Mouse (Mus musculus) spleen, adult 2 months (tissue): ENCODE data around the gene Car11. TPM values are rescaled to one million over a fixed set of nuclear protein-coding genes. Genes with fewer than 3 reads are reported as not detected.

Source experiments
- DNase-seq, 2 experiments: peaks; one replicate each; pipeline versions ENCODE4 v3.0.0 to v3.0.0-alpha.2; 2012 to 2021; ENCODE audit warnings: low spot score in 2 of 2, low read depth in 1 of 2
- H3K27ac ChIP-seq: fragments of 200-500 bp; 2 replicates; pipeline ENCODE4 v1.5.1; 2012; ENCODE audit warnings: low read length, inconsistent platforms; ENCODE audit not compliant: insufficient read depth
- H3K27me3 ChIP-seq: fragments of 200-500 bp; 2 replicates; pipeline ENCODE4 v1.6.1; 2012; ENCODE audit warnings: mild to moderate bottlenecking, moderate library complexity, low read length, inconsistent platforms; ENCODE audit not compliant: control insufficient read depth, insufficient read depth
- H3K36me3 ChIP-seq: fragments of 200-500 bp; 2 replicates; pipeline ENCODE4 v1.6.1; 2012; ENCODE audit warnings: mild to moderate bottlenecking, low read length, inconsistent platforms; ENCODE audit not compliant: control insufficient read depth, insufficient read depth
- H3K4me1 ChIP-seq: fragments of 200-500 bp; 2 replicates; pipeline ENCODE4 v1.6.1; 2011; ENCODE audit warnings: inconsistent platforms; ENCODE audit not compliant: control insufficient read depth, insufficient read depth, insufficient read length
- H3K4me3 ChIP-seq: fragments of 200-500 bp; 2 replicates; pipeline ENCODE4 v1.5.1; 2011; ENCODE audit warnings: mild to moderate bottlenecking, inconsistent platforms; ENCODE audit not compliant: insufficient read depth, insufficient read length; ENCODE audit errors: extremely low read depth
- CTCF ChIP-seq: fragments of 200-500 bp; IDR thresholded peaks from 2 replicates; pipeline ENCODE4 v1.5.1; 2011; ENCODE audit warnings: mild to moderate bottlenecking, inconsistent platforms; ENCODE audit not compliant: insufficient read depth, insufficient read length, insufficient replicate concordance; ENCODE audit errors: extremely low read depth
- POLR2A ChIP-seq: fragments of 200-500 bp; IDR thresholded peaks from 2 replicates; pipeline ENCODE4 v1.6.1; 2011; ENCODE audit warnings: low read depth, low read length, inconsistent platforms
- WGBS: fragments of 180-500 bp; shearing (Covaris S2); methylation state at CpG from one replicate; pipeline ENCODE4 v1.1.7; 2018; 5-methylcytosine and 5-hydroxymethylcytosine counted together
- polyA plus RNA-seq: library from polyadenylated mRNA; depleted of rRNA; stranded (reverse); fragments of >200 nt; gene quantifications from 2 replicates; pipeline ENCODE4 v1.2.3, GENCODE M21; 2012

The Car11 gene
- polyA plus RNA-seq, 1 experiment, result 2.4 TPM

- no peak for TF ChIP-seq POLR2A
- TF ChIP-seq CTCF, result no peak
- under 1% methylated on average over 21 of the region's 21 CpGs for WGBS
- H3K27me3 ChIP-seq, result 0 out of 2 replicates have a peak, but pooled peaks cover under 1% of the 10 kb centered on the region
- peaks cover 25% of the 10 kb centered on the region for H3K4me1 ChIP-seq
- H3K27ac ChIP-seq, result peak overlapping the region; percentile 84
- peak overlapping the region; percentile 71 for H3K4me3 ChIP-seq
- H3K36me3 ChIP-seq, result peaks cover 3% of the 10 kb centered on the region
- DNase-seq, result no peak
Measured at GRCm38 (mm10) chr7:45705443-45705864, 5.8 kb downstream of the Car11 start.

- Histone ChIP-seq H3K27ac (peak overlapping the region; percentile 84), H3K36me3 (peaks cover 6% of the 10 kb centered on the region), H3K4me3 (peak overlapping the region; percentile 71), H3K27me3 (no peaks in the 10 kb centered on the region), H3K4me1 (peaks cover 23% of the 10 kb centered on the region)
- under 1% methylated on average over 7 of the region's 7 CpGs for WGBS
- DNase-seq, result no peak
- TF ChIP-seq POLR2A (no peak), CTCF (no peak)
Measured at GRCm38 (mm10) chr7:45705873-45706281, 6.2 kb downstream of the Car11 start.

GRCm38 (mm10) chr7:45706721-45707241 lies 7.1 kb downstream of the Car11 start:
- DNase-seq, result peak; percentile 63 to 89
- TF ChIP-seq POLR2A (peak; percentile 44), CTCF (no peak)
- H3K27ac ChIP-seq, result peak overlapping the region; percentile 84
- H3K36me3 ChIP-seq, result peaks cover 13% of the 10 kb centered on the region
- peaks cover 23% of the 10 kb centered on the region for H3K4me1 ChIP-seq
- H3K27me3 ChIP-seq, result no peaks in the 10 kb centered on the region
- WGBS, result under 1% methylated on average over 31 of the region's 45 CpGs
- H3K4me3 ChIP-seq, result peak overlapping the region; percentile 71

- Histone ChIP-seq H3K36me3 (peaks cover 19% of the 10 kb centered on the region), H3K27ac (peak overlapping the region; percentile 84), H3K4me3 (peak overlapping the region; percentile 56), H3K27me3 (no peaks in the 10 kb centered on the region), H3K4me1 (peaks cover 23% of the 10 kb centered on the region)
- WGBS, result 0% methylated on average over 27 of the region's 27 CpGs
- TF ChIP-seq POLR2A (peak; percentile 20; the same call in 1 of the 2 replicates), CTCF (no peak)
- peak; percentile 90 to 93 for DNase-seq
Measured at GRCm38 (mm10) chr7:45707375-45707967, 7.8 kb downstream of the Car11 start.

GRCm38 (mm10) chr7:45708221-45708761 lies 8.6 kb downstream of the Car11 start:
- no peak for DNase-seq
- H3K36me3 ChIP-seq, result peaks cover 27% of the 10 kb centered on the region
- peak overlapping the region; percentile 32 for H3K4me3 ChIP-seq
- H3K27me3 ChIP-seq, result no peaks in the 10 kb centered on the region
- H3K27ac ChIP-seq, result peak overlapping the region; percentile 82
- H3K4me1 ChIP-seq, result peaks cover 23% of the 10 kb centered on the region
- WGBS, result 25% methylated on average over 13 of the region's 13 CpGs
- TF ChIP-seq POLR2A, result no peak
- no peak for TF ChIP-seq CTCF

GRCm38 (mm10) chr7:45709036-45709435 lies 9.4 kb downstream of the Car11 start:
- Histone ChIP-seq H3K27ac (no peak overlapping the region), H3K4me1 (peaks cover 18% of the 10 kb centered on the region), H3K36me3 (peaks cover 29% of the 10 kb centered on the region), H3K27me3 (no peaks in the 10 kb centered on the region), H3K4me3 (no peak overlapping the region)
- TF ChIP-seq CTCF (no peak), POLR2A (no peak)
- 85% methylated on average over 6 of the region's 6 CpGs for WGBS
- no peak for DNase-seq

- peaks cover 15% of the 10 kb centered on the region for H3K4me1 ChIP-seq
- 91% methylated on average over 14 of the region's 14 CpGs for WGBS
- no peak overlapping the region for H3K4me3 ChIP-seq
- no peak for DNase-seq
- no peaks in the 10 kb centered on the region for H3K27me3 ChIP-seq
- no peak overlapping the region for H3K27ac ChIP-seq
- TF ChIP-seq CTCF (no peak), POLR2A (no peak)
- H3K36me3 ChIP-seq, result peaks cover 29% of the 10 kb centered on the region
Measured at GRCm38 (mm10) chr7:45709677-45710355, 10.2 kb downstream of the Car11 start.
